Mouse (Mus musculus) monocyte, adult 59 days (primary cell): ENCODE measurements around the gene Zfp558. TPM values are rescaled to one million over a fixed set of nuclear protein-coding genes. Genes with fewer than 3 reads are reported as not detected.

Experiments
- total RNA-seq, 2 experiments: library from RNA; stranded (reverse); gene quantifications; one replicate each; pipeline ENCODE4 v1.2.4; 2023

Gene Zfp558
- total RNA-seq: under 1 TPM in 1 of 2 experiments, not detected in 1; 0.76 TPM

DNA sequence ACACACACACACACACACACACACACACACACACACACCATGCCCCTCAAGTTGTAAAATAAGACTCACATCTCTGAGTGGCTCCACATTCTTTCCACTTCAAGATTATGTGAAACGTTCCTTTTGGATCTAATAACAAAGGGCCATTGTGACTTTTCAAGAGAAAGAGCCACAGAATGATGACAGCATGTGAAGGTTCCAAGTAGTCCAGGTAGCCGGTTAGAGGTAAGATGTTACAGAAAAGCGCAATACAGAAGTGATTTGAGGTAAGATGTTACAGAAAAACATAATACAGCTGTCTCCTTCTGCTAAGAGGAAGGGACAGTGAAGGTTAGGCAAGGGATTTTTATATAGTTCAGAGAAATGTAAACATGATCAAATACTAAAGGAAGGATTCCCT, at the start of gene Zfp558, which contains the start of gene Mbd3l1:
Gene Zfp558, minus strand, starts transcription at position 101 of the 400 bp plus-strand sequence.
Gene Mbd3l1, plus strand, starts transcription at position 192 of the 400 bp plus-strand sequence.

DNA sequence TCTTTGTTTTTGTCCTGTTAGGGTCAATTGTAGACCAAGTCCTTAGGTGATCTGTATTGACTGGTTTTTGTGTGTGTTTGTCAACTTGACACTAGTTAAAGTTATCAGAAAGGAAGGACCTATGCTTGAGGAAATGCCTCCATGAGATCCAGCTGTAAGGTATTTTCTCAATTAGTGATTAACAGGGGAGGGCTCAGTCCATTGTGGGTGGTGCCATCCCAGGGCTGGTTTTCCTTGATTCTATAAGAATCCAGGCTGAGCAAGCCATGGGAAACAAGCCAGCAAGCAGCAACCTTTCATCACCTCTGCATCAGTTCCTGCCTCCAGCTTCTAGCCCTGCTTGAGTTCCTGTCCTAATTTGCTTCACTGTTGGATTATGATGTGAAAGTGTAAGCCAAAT, 47.7 kb downstream of the Zfp558 start, which contains the start of gene Mbd3l2:
Gene Mbd3l2, plus strand, starts transcription at position 301 of the 400 bp plus-strand sequence.

Other genes starting within 250 kb of the Zfp558 start
- 10 to 100 TPM; 49.7 to 50.9 TPM for gene Chordc1, start 186.1 kb downstream of the Zfp558 start, total RNA-seq
- not detected for gene Naalad2, start 75.3 kb downstream of the Zfp558 start, total RNA-seq
- gene Ubtfl1, start 73.8 kb downstream of the Zfp558 start, total RNA-seq: not detected
- not detected for gene Mbd3l2, start 47.6 kb downstream of the Zfp558 start, total RNA-seq
- gene Mbd3l1, start 91 bp upstream of the Zfp558 start, total RNA-seq: not detected
- gene Muc16, start 196.3 kb upstream of the Zfp558 start, total RNA-seq: under 1 TPM; 0.39 to 0.68 TPM